Mouse (Mus musculus): ENCODE measurements around the gene Wfdc6a.
"Not testable (repeated sequence)": the region's sequence is repeated elsewhere in the genome, so short reads cannot be mapped to it uniquely, and the experiment has no call there.

Gene Wfdc6a

DNA sequence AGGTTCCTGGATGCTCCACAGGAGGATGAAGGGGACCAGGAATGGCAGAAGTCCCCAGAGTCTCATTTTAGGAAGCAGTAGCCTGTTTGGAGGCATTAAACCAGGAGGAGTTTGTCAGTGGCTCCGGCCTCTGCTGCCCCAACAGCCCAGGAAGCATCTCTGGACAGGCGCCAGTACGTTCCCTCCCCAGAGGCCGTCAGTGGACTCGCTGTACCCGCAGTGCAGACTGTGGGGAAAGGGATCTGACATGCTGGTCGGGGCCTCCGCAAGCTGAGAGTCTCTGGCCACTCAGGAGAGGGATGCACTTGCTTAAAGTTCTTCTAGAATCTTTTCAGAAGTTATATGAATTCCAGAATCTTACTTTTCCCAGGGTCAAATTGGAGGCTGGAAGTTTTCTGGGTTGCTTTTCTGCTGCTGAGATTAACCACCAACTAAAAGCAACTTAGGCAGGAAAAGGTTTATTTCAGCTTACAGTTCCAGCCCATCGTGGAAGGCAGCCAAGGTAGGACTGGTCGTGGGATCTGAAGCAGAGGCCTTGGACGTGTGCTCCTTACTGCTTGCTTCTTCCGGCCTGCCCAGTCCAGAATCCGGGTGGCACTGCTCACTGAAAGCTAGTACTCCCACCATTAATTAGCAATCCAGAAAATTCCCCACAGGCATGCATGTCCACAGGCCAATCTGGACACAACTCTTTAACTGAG lies at the start of gene Wfdc6a:
TSS of gene Wfdc6a (minus strand) at position 423 of the 701 bp plus-strand sequence.
- not testable (repeated sequence) for H3K36me3 ChIP-seq (ENCODE audit: control insufficient read depth, insufficient read depth, low read length, poor library complexity, severe bottlenecking); DNase-seq (ENCODE audit: low read depth, low spot score); H3K27me3 ChIP-seq (ENCODE audit: control insufficient read depth, insufficient read depth, low read length, poor library complexity, severe bottlenecking)

GRCm38 (mm10) chr2:164621775-164622174 lies 36.5 kb upstream of the Wfdc6a start:
- H3K36me3 ChIP-seq (ENCODE audit: control insufficient read depth, insufficient read depth, low read length, poor library complexity, severe bottlenecking): no peaks in the 10 kb centered on the region
- DNase-seq (ENCODE audit: low read depth, low spot score): no peak
- H3K27me3 ChIP-seq (ENCODE audit: control insufficient read depth, insufficient read depth, low read length, poor library complexity, severe bottlenecking): no peaks in the 10 kb centered on the region

DNA sequence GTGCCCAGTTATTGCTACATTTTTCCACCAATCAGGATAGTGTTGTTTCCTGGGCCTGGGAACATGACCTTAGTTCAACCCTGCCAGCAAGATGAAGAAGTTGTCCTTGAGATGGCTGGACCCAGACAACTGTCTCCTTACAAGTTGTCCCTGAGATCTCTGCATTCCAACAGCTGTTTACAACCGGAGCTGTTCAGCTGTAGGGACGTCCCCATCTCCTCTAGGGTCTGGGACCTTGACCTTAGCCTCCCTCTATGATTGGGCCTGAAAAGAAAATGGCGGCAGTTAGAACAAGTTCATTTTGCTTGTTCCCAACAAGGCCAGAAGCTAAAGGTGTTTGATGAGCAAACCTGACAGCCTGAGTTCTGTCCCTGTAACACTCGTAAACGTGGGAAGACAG lies 33.8 kb upstream of the Wfdc6a start:
- no peak for DNase-seq (ENCODE audit: low read depth, low spot score)
- H3K36me3 ChIP-seq (ENCODE audit: control insufficient read depth, insufficient read depth, low read length, poor library complexity, severe bottlenecking): no peaks in the 10 kb centered on the region
- H3K27me3 ChIP-seq (ENCODE audit: control insufficient read depth, insufficient read depth, low read length, poor library complexity, severe bottlenecking): no peaks in the 10 kb centered on the region

- H3K36me3 ChIP-seq (ENCODE audit: control insufficient read depth, insufficient read depth, low read length, poor library complexity, severe bottlenecking): no peaks in the 10 kb centered on the region
- no peak for DNase-seq (ENCODE audit: low read depth, low spot score)
- no peaks in the 10 kb centered on the region for H3K27me3 ChIP-seq (ENCODE audit: control insufficient read depth, insufficient read depth, low read length, poor library complexity, severe bottlenecking)
These were observed 30.1 kb upstream of the Wfdc6a start for GRCm38 (mm10) chr2:164615386-164615785.

GRCm38 (mm10) chr2:164613471-164613870 lies 28.2 kb upstream of the Wfdc6a start, which contains the start of the genes Wfdc6b and Wfdc8:
Gene Wfdc6b (plus strand): TSS chr2:164613522.
Gene Wfdc8 (minus strand): TSS chr2:164613626.
- not testable (repeated sequence) for H3K27me3 ChIP-seq (ENCODE audit: control insufficient read depth, insufficient read depth, low read length, poor library complexity, severe bottlenecking); DNase-seq (ENCODE audit: low read depth, low spot score); H3K36me3 ChIP-seq (ENCODE audit: control insufficient read depth, insufficient read depth, low read length, poor library complexity, severe bottlenecking)

- no peak for DNase-seq (ENCODE audit: low read depth, low spot score)
- H3K27me3 ChIP-seq (ENCODE audit: control insufficient read depth, insufficient read depth, low read length, poor library complexity, severe bottlenecking): no peaks in the 10 kb centered on the region
- no peaks in the 10 kb centered on the region for H3K36me3 ChIP-seq (ENCODE audit: control insufficient read depth, insufficient read depth, low read length, poor library complexity, severe bottlenecking)
These were observed 23.5 kb upstream of the Wfdc6a start for GRCm38 (mm10) chr2:164608781-164609180.

DNA sequence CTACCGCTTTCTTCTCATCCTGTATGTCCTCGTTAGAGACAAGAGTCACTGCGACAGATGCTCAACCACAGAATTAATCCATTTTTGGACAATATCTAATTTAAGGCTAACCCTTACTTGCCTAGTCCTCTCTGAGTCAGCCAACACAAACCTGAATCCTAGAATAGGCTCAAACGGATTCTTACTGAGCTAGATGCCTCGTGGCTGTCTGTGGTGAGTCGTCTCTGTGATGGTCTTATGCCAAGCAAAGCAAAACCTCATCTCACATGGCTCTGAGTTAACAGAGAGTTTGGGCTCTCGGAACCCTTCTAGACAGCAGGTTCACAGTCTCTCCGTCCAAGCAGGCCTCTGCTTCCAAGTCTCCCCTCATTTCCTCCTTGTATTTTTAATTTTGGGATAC lies 19.2 kb upstream of the Wfdc6a start:
- DNase-seq (ENCODE audit: low read depth, low spot score): no peak
- no peaks in the 10 kb centered on the region for H3K27me3 ChIP-seq (ENCODE audit: control insufficient read depth, insufficient read depth, low read length, poor library complexity, severe bottlenecking)

GRCm38 (mm10) chr2:164603482-164603881 lies 18.2 kb upstream of the Wfdc6a start:
- no peak for DNase-seq (ENCODE audit: low read depth, low spot score)
- no peaks in the 10 kb centered on the region for H3K27me3 ChIP-seq (ENCODE audit: control insufficient read depth, insufficient read depth, low read length, poor library complexity, severe bottlenecking)
- no peaks in the 10 kb centered on the region for H3K36me3 ChIP-seq (ENCODE audit: control insufficient read depth, insufficient read depth, low read length, poor library complexity, severe bottlenecking)

More for the DNA sequence above, 19.2 kb upstream of the Wfdc6a start:
- no peaks in the 10 kb centered on the region for H3K36me3 ChIP-seq (ENCODE audit: control insufficient read depth, insufficient read depth, low read length, poor library complexity, severe bottlenecking)

GRCm38 (mm10) chr2:164600179-164600578 lies 14.9 kb upstream of the Wfdc6a start:
- Histone ChIP-seq H3K36me3 (ENCODE audit: control insufficient read depth, insufficient read depth, low read length, poor library complexity, severe bottlenecking) (no peaks in the 10 kb centered on the region), H3K27me3 (ENCODE audit: control insufficient read depth, insufficient read depth, low read length, poor library complexity, severe bottlenecking) (no peaks in the 10 kb centered on the region)
- no peak for DNase-seq (ENCODE audit: low read depth, low spot score)

GRCm38 (mm10) chr2:164593494-164593893 lies 8.2 kb upstream of the Wfdc6a start, which contains the start of gene Eppin:
Gene Eppin (minus strand): TSS chr2:164593594.
- Histone ChIP-seq H3K36me3 (ENCODE audit: control insufficient read depth, insufficient read depth, low read length, poor library complexity, severe bottlenecking) (no peaks in the 10 kb centered on the region), H3K27me3 (ENCODE audit: control insufficient read depth, insufficient read depth, low read length, poor library complexity, severe bottlenecking) (no peaks in the 10 kb centered on the region)
- no peak for DNase-seq (ENCODE audit: low read depth, low spot score)

GRCm38 (mm10) chr2:164592014-164592413 lies 6.8 kb upstream of the Wfdc6a start:
- DNase-seq (ENCODE audit: low read depth, low spot score): peak; percentile 26
- H3K36me3 ChIP-seq (ENCODE audit: control insufficient read depth, insufficient read depth, low read length, poor library complexity, severe bottlenecking): no peaks in the 10 kb centered on the region
- H3K27me3 ChIP-seq (ENCODE audit: control insufficient read depth, insufficient read depth, low read length, poor library complexity, severe bottlenecking): no peaks in the 10 kb centered on the region

DNA sequence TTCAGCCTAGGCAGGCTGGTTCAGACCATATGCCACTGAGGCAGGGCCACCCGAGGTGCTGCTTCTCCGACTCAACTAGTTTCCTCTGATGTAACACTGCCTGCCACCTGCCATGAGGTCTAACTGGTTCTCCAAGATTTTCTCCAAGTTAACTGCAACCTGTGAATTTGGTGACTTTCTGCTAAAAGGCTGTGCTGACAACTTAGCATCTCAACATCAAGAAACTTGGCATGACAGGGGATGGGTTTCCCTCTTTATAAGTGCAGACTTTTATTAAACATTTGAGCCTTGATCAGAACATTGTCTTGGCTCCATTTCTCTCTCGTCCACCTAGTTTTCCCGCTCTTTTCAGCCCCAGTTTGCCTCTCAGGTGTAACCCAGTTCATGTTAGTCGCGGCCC lies 11.9 kb downstream of the Wfdc6a start, which contains the start of gene Spint3:
TSS of gene Spint3 (minus strand) at position 101 of the 400 bp plus-strand sequence.
- H3K27me3 ChIP-seq (ENCODE audit: control insufficient read depth, insufficient read depth, low read length, poor library complexity, severe bottlenecking); DNase-seq (ENCODE audit: low read depth, low spot score); H3K36me3 ChIP-seq (ENCODE audit: control insufficient read depth, insufficient read depth, low read length, poor library complexity, severe bottlenecking): not testable (repeated sequence)

DNA sequence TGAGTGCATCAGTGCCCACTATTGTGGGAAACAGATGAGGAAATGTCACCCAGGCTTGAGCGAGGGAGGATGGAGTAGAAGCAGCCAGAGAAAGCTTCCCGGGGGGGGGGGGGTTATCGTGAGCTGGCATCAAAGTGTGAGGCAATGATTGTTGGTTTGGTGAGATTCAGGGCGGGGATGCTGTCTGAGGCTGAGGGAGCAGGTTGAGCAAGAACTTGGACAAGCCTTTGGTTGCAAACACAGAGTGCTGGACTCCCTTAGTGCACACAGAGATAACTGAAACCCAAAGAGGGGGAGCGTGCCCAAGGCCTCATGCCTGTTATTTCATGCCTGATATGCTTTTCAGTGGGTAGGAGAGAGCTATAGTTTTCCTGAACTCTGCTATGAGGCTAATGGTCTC lies 17.8 kb downstream of the Wfdc6a start:
- H3K27me3 ChIP-seq (ENCODE audit: control insufficient read depth, insufficient read depth, low read length, poor library complexity, severe bottlenecking): peaks cover 1% of the 10 kb centered on the region
- H3K36me3 ChIP-seq (ENCODE audit: control insufficient read depth, insufficient read depth, low read length, poor library complexity, severe bottlenecking): no peaks in the 10 kb centered on the region
- DNase-seq (ENCODE audit: low read depth, low spot score): no peak

DNA sequence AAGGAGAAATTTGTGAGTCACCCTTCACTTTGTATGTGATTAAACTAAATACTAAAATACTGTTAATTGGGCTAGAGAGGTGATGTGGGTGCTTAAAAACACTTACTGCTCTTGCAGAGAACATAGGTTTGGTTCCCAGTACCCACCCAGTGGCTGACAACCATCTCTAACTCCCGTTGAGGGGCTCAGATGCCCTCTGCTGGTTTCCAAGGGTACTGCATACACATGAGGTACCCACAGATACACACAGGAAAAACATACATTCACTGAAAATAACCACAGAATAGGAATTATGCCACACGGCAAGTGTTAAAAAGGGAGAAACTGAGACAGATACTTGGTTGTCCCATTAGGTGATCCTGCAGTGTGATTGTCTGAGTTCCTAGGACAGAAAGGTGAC lies 18.2 kb downstream of the Wfdc6a start:
- no peak for DNase-seq (ENCODE audit: low read depth, low spot score)
- H3K36me3 ChIP-seq (ENCODE audit: control insufficient read depth, insufficient read depth, low read length, poor library complexity, severe bottlenecking): no peaks in the 10 kb centered on the region
- peaks cover 1% of the 10 kb centered on the region for H3K27me3 ChIP-seq (ENCODE audit: control insufficient read depth, insufficient read depth, low read length, poor library complexity, severe bottlenecking)

GRCm38 (mm10) chr2:164564346-164564745 lies 20.9 kb downstream of the Wfdc6a start:
- no peaks in the 10 kb centered on the region for H3K36me3 ChIP-seq (ENCODE audit: control insufficient read depth, insufficient read depth, low read length, poor library complexity, severe bottlenecking)
- no peak for DNase-seq (ENCODE audit: low read depth, low spot score)
- peaks cover 1% of the 10 kb centered on the region for H3K27me3 ChIP-seq (ENCODE audit: control insufficient read depth, insufficient read depth, low read length, poor library complexity, severe bottlenecking)
